In genomic region chrX:101221834-101222795, GRCm38 (mm10) we compare ENCODE assay signal across 8 mouse cellular contexts. TPM values are rescaled to one million over a fixed set of nuclear protein-coding genes. Genes with fewer than 3 reads are reported as not detected.
DNase-seq lines count a peak whose midpoint lies in the region; ATAC-seq lines count a peak whose summit lies in the region.

Gene Snx12, minus strand, starts transcription at chrX:101222563.

- peak within 1 kb of the TSS; percentile 84 for H3K27ac ChIP-seq in hindbrain, embryonic 15.5 days (replicated peaks)

- DNase-seq in T-cell, adult 2 months (ENCODE audit: low spot score): peak; percentile 88
- peak; percentile 84 to 92 for DNase-seq in cerebellum, postnatal 36 days
- DNase-seq in frontal cortex, postnatal 36 days (ENCODE audit: low spot score in 2 of 2): peak; percentile 84 to 93
- peak; percentile 91 for DNase-seq in left cerebral cortex, adult 11 months (ENCODE audit: low spot score)
- peak; percentile 89 to 94 for DNase-seq in lung, postnatal 4 days
- peak; percentile 82 for DNase-seq in retina, postnatal 7 days (ENCODE audit: low read depth, low spot score)
- peak; percentile 62 for DNase-seq in urinary bladder, adult 2 months (ENCODE audit: low spot score)

- H3K4me3 ChIP-seq in hindbrain, embryonic 15.5 days: peak within 1 kb of the TSS; percentile 59

- no peaks in the 10 kb centered on the region for H3K36me3 ChIP-seq in hindbrain, embryonic 15.5 days

- H3K9me3 ChIP-seq in hindbrain, embryonic 15.5 days: no peaks in the 10 kb centered on the region

- H3K4me2 ChIP-seq in hindbrain, embryonic 15.5 days: peak within 1 kb of the TSS; percentile 60

- 19% methylated on average over 55 of the region's 55 CpGs for WGBS in hindbrain, embryonic 15.5 days

- H3K4me1 ChIP-seq in hindbrain, embryonic 15.5 days (replicated peaks): peaks cover 12% of the 10 kb centered on the region; the same call in 1 of the 2 replicates

- H3K9ac ChIP-seq in hindbrain, embryonic 15.5 days: peak within 1 kb of the TSS; percentile 63

- no peaks in the 10 kb centered on the region for H3K27me3 ChIP-seq in hindbrain, embryonic 15.5 days

- ATAC-seq in hindbrain, embryonic 15.5 days (ENCODE audit: low FRiP score, low read depth): peak; percentile 98

RNA-seq across cellular contexts. Expression of gene Snx12, which starts in this region (rescaled TPM):
- 45.6 and 47.6 TPM in 2 replicates for polyA plus RNA-seq in hindbrain, embryonic 15.5 days (2015; fragmentation: Nextera tagmentation; extraction: Ambion mirVana)
- polyA plus RNA-seq in urinary bladder, adult 2 months (2012; rRNA removed): 45.4 and 47.2 TPM in 2 replicates

Comparison
In these comparisons a context has a peak if more than half of its experiments do, and no peak if none do; other contexts are left out.
1. Peak in every context shown above with its lines: DNase-seq, ATAC-seq, H3K4me3 ChIP-seq and H3K27ac ChIP-seq.